Mouse (Mus musculus): ENCODE results near the gene Tgif2. TPM values are rescaled to one million over a fixed set of nuclear protein-coding genes. Genes with fewer than 3 reads are reported as not detected.

Tgif2 gene
- polyA plus RNA-seq, 1 experiment = 19.6 TPM

GRCm38 (mm10) chr2:156862772-156863486 is 23.1 kb downstream of the Tgif2 start, which contains the start of gene Rab5if:
Gene Rab5if (plus strand): TSS chr2:156863128.
- Histone ChIP-seq H3K27me3 (ENCODE audit: control insufficient read depth, insufficient read depth, insufficient read length) (no peaks in the 10 kb centered on the region), H3K4me3 (ENCODE audit: insufficient read depth, poor library complexity, severe bottlenecking) (peak within 1 kb of the TSS; percentile 93), H3K79me3 (ENCODE audit: low read depth) (peaks cover 43% of the 10 kb centered on the region), H3K79me2 (ENCODE audit: control insufficient read depth, insufficient read depth) (peaks cover 85% of the 10 kb centered on the region), H3ac (ENCODE audit: control insufficient read depth, insufficient read length, low read depth) (peak within 1 kb of the TSS; percentile 92), H3K36me3 (ENCODE audit: control insufficient read depth, insufficient read depth) (peaks cover 30% of the 10 kb centered on the region)
- no peak for TF ChIP-seq MYOG (IDR thresholded peaks at IDR 0.05; ENCODE audit: control insufficient read depth, extremely low read depth, insufficient read length)
- TF ChIP-seq CTCF (IDR thresholded peaks at IDR 0.05; ENCODE audit: control insufficient read depth, insufficient read depth, insufficient read length) = peak; percentile 69
- TF ChIP-seq MAX (IDR thresholded peaks at IDR 0.05) = peak; percentile 91

GRCm38 (mm10) chr2:156863487-156864160 is 23.8 kb downstream of the Tgif2 start:
- peak overlapping the region; percentile 93 for H3K4me3 ChIP-seq (ENCODE audit: insufficient read depth, poor library complexity, severe bottlenecking)
- H3K79me2 ChIP-seq (ENCODE audit: control insufficient read depth, insufficient read depth) = peaks cover 92% of the 10 kb centered on the region
- H3K27me3 ChIP-seq (ENCODE audit: control insufficient read depth, insufficient read depth, insufficient read length) = no peaks in the 10 kb centered on the region
- H3K79me3 ChIP-seq (ENCODE audit: low read depth) = peaks cover 49% of the 10 kb centered on the region
- TF ChIP-seq MYOG (IDR thresholded peaks at IDR 0.05; ENCODE audit: control insufficient read depth, extremely low read depth, insufficient read length) (no peak), CTCF (IDR thresholded peaks at IDR 0.05; ENCODE audit: control insufficient read depth, insufficient read depth, insufficient read length) (no peak), MAX (IDR thresholded peaks at IDR 0.05) (peak; percentile 14), CEBPB (IDR thresholded peaks at IDR 0.05; ENCODE audit: low read depth) (peak; percentile 42)
- H3K36me3 ChIP-seq (ENCODE audit: control insufficient read depth, insufficient read depth) = peaks cover 36% of the 10 kb centered on the region
- peak overlapping the region; percentile 92 for H3ac ChIP-seq (ENCODE audit: control insufficient read depth, insufficient read length, low read depth)

GRCm38 (mm10) chr2:156864481-156864880 is 24.7 kb downstream of the Tgif2 start:
- peaks cover 56% of the 10 kb centered on the region for H3K79me3 ChIP-seq (ENCODE audit: low read depth)
- H3K79me2 ChIP-seq (ENCODE audit: control insufficient read depth, insufficient read depth) = peaks cover 98% of the 10 kb centered on the region
- H3K27me3 ChIP-seq (ENCODE audit: control insufficient read depth, insufficient read depth, insufficient read length) = no peaks in the 10 kb centered on the region
- H3K36me3 ChIP-seq (ENCODE audit: control insufficient read depth, insufficient read depth) = peaks cover 44% of the 10 kb centered on the region
- TF ChIP-seq MAX (IDR thresholded peaks at IDR 0.05) = no peak
- TF ChIP-seq CTCF (IDR thresholded peaks at IDR 0.05; ENCODE audit: control insufficient read depth, insufficient read depth, insufficient read length) = no peak
- H3K4me3 ChIP-seq (ENCODE audit: insufficient read depth, poor library complexity, severe bottlenecking) = peak overlapping the region; percentile 93
- H3ac ChIP-seq (ENCODE audit: control insufficient read depth, insufficient read length, low read depth) = no peak overlapping the region

GRCm38 (mm10) chr2:156868994-156869393 is 29.2 kb downstream of the Tgif2 start:
- Histone ChIP-seq H3K27me3 (ENCODE audit: control insufficient read depth, insufficient read depth, insufficient read length) (no peaks in the 10 kb centered on the region), H3K79me3 (ENCODE audit: low read depth) (peaks cover 42% of the 10 kb centered on the region), H3K36me3 (ENCODE audit: control insufficient read depth, insufficient read depth) (peaks cover 83% of the 10 kb centered on the region), H3K4me3 (ENCODE audit: insufficient read depth, poor library complexity, severe bottlenecking) (no peak overlapping the region), H3K79me2 (ENCODE audit: control insufficient read depth, insufficient read depth) (peaks cover 83% of the 10 kb centered on the region), H3ac (ENCODE audit: control insufficient read depth, insufficient read length, low read depth) (no peak overlapping the region)
- no peak for TF ChIP-seq CTCF (IDR thresholded peaks at IDR 0.05; ENCODE audit: control insufficient read depth, insufficient read depth, insufficient read length)
- TF ChIP-seq FOSL1 (IDR thresholded peaks at IDR 0.05; ENCODE audit: insufficient read depth, low read length, poor library complexity, severe bottlenecking) = no peak
- TF ChIP-seq CEBPB (IDR thresholded peaks at IDR 0.05; ENCODE audit: low read depth) = no peak
- no peak for TF ChIP-seq MAX (IDR thresholded peaks at IDR 0.05)
- TF ChIP-seq MYOG (IDR thresholded peaks at IDR 0.05; ENCODE audit: control insufficient read depth, extremely low read depth, insufficient read length) = no peak
- TF ChIP-seq USF1 (IDR thresholded peaks at IDR 0.05; ENCODE audit: low read depth) = no peak

DNA sequence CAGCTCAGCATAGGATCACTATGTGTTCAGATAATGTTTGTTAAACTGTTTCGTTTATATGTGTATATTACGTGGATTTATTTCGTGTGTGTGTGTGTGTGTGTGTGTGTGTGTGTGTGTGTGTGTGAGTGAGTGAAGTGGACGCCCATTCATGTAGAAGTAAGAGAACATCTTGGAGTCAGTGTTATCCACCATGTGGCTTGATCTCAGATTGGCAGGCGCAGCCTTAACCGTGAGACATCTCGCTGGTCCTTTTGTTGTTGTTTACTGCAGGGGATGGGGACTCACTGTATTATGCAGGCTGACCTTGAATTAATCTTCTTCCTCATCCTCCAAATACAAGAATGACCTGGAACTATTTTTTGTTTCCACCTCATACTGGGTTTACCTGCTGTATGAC is 29.7 kb downstream of the Tgif2 start:
- no peak overlapping the region for H3K4me3 ChIP-seq (ENCODE audit: insufficient read depth, poor library complexity, severe bottlenecking)
- no peak overlapping the region for H3ac ChIP-seq (ENCODE audit: control insufficient read depth, insufficient read length, low read depth)
- H3K36me3 ChIP-seq (ENCODE audit: control insufficient read depth, insufficient read depth) = peaks cover 89% of the 10 kb centered on the region
- peaks cover 36% of the 10 kb centered on the region for H3K79me3 ChIP-seq (ENCODE audit: low read depth)
- TF ChIP-seq USF1 (IDR thresholded peaks at IDR 0.05; ENCODE audit: low read depth) = no peak
- no peak for TF ChIP-seq CTCF (IDR thresholded peaks at IDR 0.05; ENCODE audit: control insufficient read depth, insufficient read depth, insufficient read length)
- TF ChIP-seq MAX (IDR thresholded peaks at IDR 0.05) = no peak
- no peak for TF ChIP-seq CEBPB (IDR thresholded peaks at IDR 0.05; ENCODE audit: low read depth)
- TF ChIP-seq FOSL1 (IDR thresholded peaks at IDR 0.05; ENCODE audit: insufficient read depth, low read length, poor library complexity, severe bottlenecking) = no peak
- TF ChIP-seq MYOG (IDR thresholded peaks at IDR 0.05; ENCODE audit: control insufficient read depth, extremely low read depth, insufficient read length) = no peak
- no peak for TF ChIP-seq MYOD1 (IDR thresholded peaks at IDR 0.05; ENCODE audit: control insufficient read depth, insufficient read length, low read depth)
- H3K27me3 ChIP-seq (ENCODE audit: control insufficient read depth, insufficient read depth, insufficient read length) = no peaks in the 10 kb centered on the region
- H3K79me2 ChIP-seq (ENCODE audit: control insufficient read depth, insufficient read depth) = peaks cover 78% of the 10 kb centered on the region

DNA sequence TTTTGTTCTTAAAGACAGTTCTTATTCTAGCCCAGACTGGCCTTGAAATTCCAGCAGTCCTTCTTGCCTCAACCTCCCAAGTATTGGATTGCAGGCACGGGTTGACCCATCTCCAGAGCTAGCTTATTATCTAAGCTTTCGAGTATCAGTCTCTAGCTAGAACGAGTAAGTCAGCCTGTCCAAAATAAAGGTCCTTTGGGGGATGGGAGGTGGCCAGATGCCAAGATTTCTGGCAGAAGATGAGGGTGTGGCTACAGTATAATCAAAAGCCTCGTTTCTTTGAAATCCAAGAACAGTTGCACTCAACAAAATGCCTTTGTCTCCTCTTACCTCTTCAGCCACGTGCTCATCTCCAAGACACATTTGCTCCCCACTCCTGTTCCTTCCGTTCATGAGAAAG is 30.7 kb downstream of the Tgif2 start:
- peaks cover 68% of the 10 kb centered on the region for H3K79me2 ChIP-seq (ENCODE audit: control insufficient read depth, insufficient read depth)
- H3K27me3 ChIP-seq (ENCODE audit: control insufficient read depth, insufficient read depth, insufficient read length) = no peaks in the 10 kb centered on the region
- H3K79me3 ChIP-seq (ENCODE audit: low read depth) = peaks cover 33% of the 10 kb centered on the region
- TF ChIP-seq USF1 (IDR thresholded peaks at IDR 0.05; ENCODE audit: low read depth) = no peak
- no peak for TF ChIP-seq MYOG (IDR thresholded peaks at IDR 0.05; ENCODE audit: control insufficient read depth, extremely low read depth, insufficient read length)
- no peak for TF ChIP-seq FOSL1 (IDR thresholded peaks at IDR 0.05; ENCODE audit: insufficient read depth, low read length, poor library complexity, severe bottlenecking)
- no peak for TF ChIP-seq MAX (IDR thresholded peaks at IDR 0.05)
- no peak for TF ChIP-seq CEBPB (IDR thresholded peaks at IDR 0.05; ENCODE audit: low read depth)
- no peak overlapping the region for H3K4me3 ChIP-seq (ENCODE audit: insufficient read depth, poor library complexity, severe bottlenecking)
- H3K36me3 ChIP-seq (ENCODE audit: control insufficient read depth, insufficient read depth) = peaks cover 83% of the 10 kb centered on the region
- no peak overlapping the region for H3ac ChIP-seq (ENCODE audit: control insufficient read depth, insufficient read length, low read depth)
